Mouse (Mus musculus): ENCODE measurements at regions not wholly inside any gene's neighbourhood (a gene's known extent, or its start where the extent isn't known, plus 50 kb on each side); places are given as distances from the start of the nearest gene placed in this dataset.

DNA sequence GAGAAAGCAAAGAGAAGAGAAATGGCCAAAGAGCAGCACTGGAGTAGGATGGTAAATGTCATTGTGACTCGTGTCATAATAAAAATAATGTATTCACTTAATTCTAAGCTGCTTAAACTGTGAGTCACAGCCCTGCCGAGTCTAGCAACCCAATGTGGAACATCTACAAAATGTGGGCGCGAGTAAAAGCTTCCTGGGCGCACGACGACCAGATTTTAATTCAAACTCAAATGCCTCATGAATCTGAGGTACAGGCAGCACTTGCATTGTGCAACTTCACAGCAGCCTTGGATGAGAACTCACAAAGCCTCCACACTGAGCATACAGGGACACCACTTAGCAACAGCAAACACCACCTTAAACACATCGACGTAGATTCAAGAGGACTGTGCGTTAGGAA is 88.5 kb upstream of the Lpar1 start:
- no peak for TF ChIP-seq USF1 (IDR thresholded peaks at IDR 0.05; ENCODE audit: low read depth)
- no peak for TF ChIP-seq CTCF (IDR thresholded peaks at IDR 0.05; ENCODE audit: control insufficient read depth, insufficient read depth, insufficient read length)
- no peak for TF ChIP-seq MAX (IDR thresholded peaks at IDR 0.05)
- no peak for TF ChIP-seq CEBPB (IDR thresholded peaks at IDR 0.05; ENCODE audit: low read depth)
- no peak for TF ChIP-seq MYOG (IDR thresholded peaks at IDR 0.05; ENCODE audit: control insufficient read depth, extremely low read depth, insufficient read length)
